9 mouse cellular contexts compared by ENCODE assay signal in genomic region chr6:128854024-128854820, GRCm38 (mm10). TPM values are rescaled to one million over a fixed set of nuclear protein-coding genes. Genes with fewer than 3 reads are reported as not detected.
DNase-seq lines count a peak whose midpoint lies in the region; ATAC-seq lines count a peak whose summit lies in the region.
"Had no signal": no experiment of that assay in that cellular context is flagged by ENCODE, and none has a peak within 500 bp of the region (broad histone marks: within the 10 kb centered on the region; RNA-seq: fewer than 3 reads in every experiment).

No protein-coding gene starts in this region.

- DNase-seq in ovary, postnatal 10 days (ENCODE audit: low spot score) = peak; percentile 42
- DNase-seq in ovary, adult 18-20 months (ENCODE audit: low spot score) = no peak
- DNase-seq in gastrocnemius, postnatal 14 days = peak; percentile 31
- peak; percentile 85 for DNase-seq in intestine, embryonic 14.5 days (ENCODE audit: low spot score)
- DNase-seq in left cerebral cortex, postnatal 4 days = peak; percentile 69
- peak; percentile 61 for DNase-seq in midbrain, embryonic 10.5 days (ENCODE audit: low spot score)
- peak; percentile 43 to 66 for DNase-seq in spleen, postnatal 14 days (ENCODE audit: low spot score in 2 of 2)

- H3K27ac ChIP-seq in intestine, embryonic 14.5 days (ENCODE audit: low read depth) = no peak overlapping the region
- H3K27ac ChIP-seq in midbrain, embryonic 10.5 days (replicated peaks) = peak overlapping the region; percentile 74
- H3K27ac ChIP-seq: limb, embryonic 15.5 days had no signal

- H3K27me3 ChIP-seq in intestine, embryonic 14.5 days (replicated peaks; ENCODE audit: control insufficient read depth, insufficient read depth, low read length) = no peaks in the 10 kb centered on the region
- H3K27me3 ChIP-seq in midbrain, embryonic 10.5 days (ENCODE audit: low read depth, poor library complexity, severe bottlenecking) = no peaks in the 10 kb centered on the region
- H3K27me3 ChIP-seq: limb, embryonic 15.5 days had no signal

- WGBS in intestine, embryonic 14.5 days = 45% methylated on average over 12 of the region's 12 CpGs
- WGBS in midbrain, embryonic 10.5 days = 50% methylated on average over 12 of the region's 12 CpGs

- no peak overlapping the region for H3K4me3 ChIP-seq in intestine, embryonic 14.5 days (ENCODE audit: low read depth, low read length)
- H3K4me3 ChIP-seq in midbrain, embryonic 10.5 days = 0 out of 2 replicates have a peak overlapping the region, but pooled peaks have one; percentile 10
- H3K4me3 ChIP-seq: limb, embryonic 15.5 days had no signal

- intact Hi-C loops in gastrocnemius, postnatal 14 days (cut with DNase I; ENCODE audit: low total_unique reads) = loop anchor here (5.0 to 10.0 kb wide), 3 partner anchors 213 to 511 kb away; no protein-coding TSS in a partner anchor
- intact Hi-C loops in left cerebral cortex, postnatal 4 days (cut with DNase I) = loop anchor here (5.0 kb wide), 1 partner anchor 403 kb away; no protein-coding TSS in a partner anchor

- H3K4me1 ChIP-seq in intestine, embryonic 14.5 days (replicated peaks; ENCODE audit: control insufficient read depth, insufficient read depth, low read length) = no peaks in the 10 kb centered on the region
- no peaks in the 10 kb centered on the region for H3K4me1 ChIP-seq in midbrain, embryonic 10.5 days
- H3K4me1 ChIP-seq: limb, embryonic 15.5 days had no signal

- no peaks in the 10 kb centered on the region for H3K36me3 ChIP-seq in intestine, embryonic 14.5 days (ENCODE audit: control insufficient read depth, insufficient read depth, low read length)
- no peaks in the 10 kb centered on the region for H3K36me3 ChIP-seq in midbrain, embryonic 10.5 days
- H3K36me3 ChIP-seq: limb, embryonic 15.5 days had no signal

- no peaks in the 10 kb centered on the region for H3K9me3 ChIP-seq in intestine, embryonic 14.5 days (ENCODE audit: control insufficient read depth, low read length)
- no peaks in the 10 kb centered on the region for H3K9me3 ChIP-seq in midbrain, embryonic 10.5 days (replicated peaks)
- H3K9me3 ChIP-seq: limb, embryonic 15.5 days had no signal

- peak; percentile 52 for ATAC-seq in common myeloid progenitor, adult 5-6 weeks (replicated peaks; ENCODE audit: low read depth, poor library complexity, severe bottlenecking)
- ATAC-seq in intestine, embryonic 14.5 days (replicated peaks; ENCODE audit: low FRiP score, low TSS enrichment, low read depth) = peak; percentile 73

- no peak overlapping the region for H3K9ac ChIP-seq in intestine, embryonic 14.5 days (ENCODE audit: low read length)
- H3K9ac ChIP-seq: limb, embryonic 15.5 days had no signal

- H3K4me2 ChIP-seq in intestine, embryonic 14.5 days (ENCODE audit: low read length) = no peak overlapping the region
- H3K4me2 ChIP-seq: limb, embryonic 15.5 days had no signal

RNA-seq across cellular contexts. Expression of gene Klrb1b, which starts 28.1 kb away (rescaled TPM):
- total RNA-seq in common myeloid progenitor, adult 5-6 weeks (2017) = not detected in 2 replicates
- total RNA-seq in gastrocnemius, postnatal 14 days (2021) = not detected
- 0.19 and 0.67 TPM in 2 replicates for polyA plus RNA-seq in intestine, embryonic 14.5 days (2014; fragmentation: Nextera tagmentation; extraction: Ambion mirVana)
- not detected for total RNA-seq in left cerebral cortex, postnatal 4 days (2021)
- polyA plus RNA-seq in midbrain, embryonic 10.5 days (2016; fragmentation: Nextera tagmentation; extraction: Ambion mirVana) = not detected in 2 replicates

RNA-seq across cellular contexts. Expression of gene Gm44511, which starts 28.1 kb away (rescaled TPM):
- total RNA-seq in common myeloid progenitor, adult 5-6 weeks (2017) = 1.5 and 2.0 TPM in 2 replicates
- total RNA-seq in gastrocnemius, postnatal 14 days (2021) = not detected
- 0.62 TPM in 1 of 2 replicates, not detected in the other for polyA plus RNA-seq in intestine, embryonic 14.5 days (2014; fragmentation: Nextera tagmentation; extraction: Ambion mirVana)
- not detected for total RNA-seq in left cerebral cortex, postnatal 4 days (2021)
- not detected in 2 replicates for polyA plus RNA-seq in midbrain, embryonic 10.5 days (2016; fragmentation: Nextera tagmentation; extraction: Ambion mirVana)
- polyA plus RNA-seq: limb, embryonic 15.5 days had no signal

RNA-seq across cellular contexts. Expression of gene Clec2i, which starts 33.2 kb away (rescaled TPM):
- total RNA-seq in common myeloid progenitor, adult 5-6 weeks (2017) = 8.0 and 8.1 TPM in 2 replicates
- total RNA-seq in gastrocnemius, postnatal 14 days (2021) = not detected
- 0.19 TPM in 1 of 2 replicates, not detected in the other for polyA plus RNA-seq in intestine, embryonic 14.5 days (2014; fragmentation: Nextera tagmentation; extraction: Ambion mirVana)
- not detected for total RNA-seq in left cerebral cortex, postnatal 4 days (2021)
- 0.16 TPM in 1 of 2 replicates, not detected in the other for polyA plus RNA-seq in midbrain, embryonic 10.5 days (2016; fragmentation: Nextera tagmentation; extraction: Ambion mirVana)
- polyA plus RNA-seq: limb, embryonic 15.5 days had no signal

RNA-seq across cellular contexts. Expression of gene BC035044, which starts 36.7 kb away (rescaled TPM):
- total RNA-seq in common myeloid progenitor, adult 5-6 weeks (2017) = 213 and 215 TPM in 2 replicates
- total RNA-seq in gastrocnemius, postnatal 14 days (2021) = under 1 TPM in 1 of 2 experiments, not detected in 1; 0.13 TPM
- 1.8 and 3.0 TPM in 2 replicates for polyA plus RNA-seq in intestine, embryonic 14.5 days (2014; fragmentation: Nextera tagmentation; extraction: Ambion mirVana)
- total RNA-seq in left cerebral cortex, postnatal 4 days (2021) = 1 to 10 TPM in 1 of 2 experiments, under 1 TPM in 1; 0.64 to 1.0 TPM
- polyA plus RNA-seq in midbrain, embryonic 10.5 days (2016; fragmentation: Nextera tagmentation; extraction: Ambion mirVana) = 1.3 and 1.4 TPM in 2 replicates
